Comparison of ENCODE assay signal across 12 mouse cellular contexts in genomic region chr3:27652451-27653011, GRCm38 (mm10). TPM values are rescaled to one million over a fixed set of nuclear protein-coding genes. Genes with fewer than 3 reads are reported as not detected.
A peak's percentile ranks its signal among the peaks of the same experiment; 100 is the strongest.
DNase-seq lines count a peak whose midpoint lies in the region; ATAC-seq and TF ChIP-seq lines count a peak whose summit lies in the region.
"Had no signal": no experiment of that assay in that cellular context is flagged by ENCODE, and none has a peak within 500 bp of the region (broad histone marks: within the 10 kb centered on the region; RNA-seq: fewer than 3 reads in every experiment).

No protein-coding gene starts in this region.

- H3K4me3 ChIP-seq in heart, embryonic 12.5 days: no peak overlapping the region
- no peak overlapping the region for H3K4me3 ChIP-seq in lung, embryonic 15.5 days
- no peak overlapping the region for H3K4me3 ChIP-seq in limb, embryonic 14.5 days (replicated peaks; ENCODE audit: low read length)
- no peak overlapping the region for H3K4me3 ChIP-seq in stomach, postnatal 0 days (ENCODE audit: low read depth, low read length)
- H3K4me3 ChIP-seq: erythroblast, embryonic 14.5 days had no signal

- H3K4me2 ChIP-seq in heart, embryonic 12.5 days: no peak overlapping the region
- H3K4me2 ChIP-seq in lung, embryonic 15.5 days: 0 out of 2 replicates have a peak overlapping the region, but pooled peaks have one; percentile 6
- H3K4me2 ChIP-seq in limb, embryonic 14.5 days (replicated peaks; ENCODE audit: low read depth, low read length, severe bottlenecking): no peak overlapping the region
- no peak overlapping the region for H3K4me2 ChIP-seq in stomach, postnatal 0 days (replicated peaks; ENCODE audit: low read depth)

- ATAC-seq in heart, embryonic 12.5 days (ENCODE audit: insufficient number of reproducible peaks, low FRiP score): no peak
- ATAC-seq in lung, embryonic 15.5 days (ENCODE audit: borderline replicate concordance, extremely low read depth, low FRiP score, low TSS enrichment): peak; percentile 29; the same call in 1 of the 2 replicates
- ATAC-seq in limb, embryonic 14.5 days (ENCODE audit: low FRiP score, low read depth): no peak
- peak; percentile 56; the same call in 1 of the 2 replicates for ATAC-seq in stomach, postnatal 0 days (ENCODE audit: low FRiP score, low TSS enrichment)

- 29% methylated on average over 9 of the region's 9 CpGs for WGBS in heart, embryonic 12.5 days
- WGBS in lung, embryonic 15.5 days: 29% methylated on average over 9 of the region's 9 CpGs
- WGBS in limb, embryonic 14.5 days: 72% methylated on average over 9 of the region's 9 CpGs
- 26% methylated on average over 9 of the region's 9 CpGs for WGBS in stomach, postnatal 0 days

- peak; percentile 42 for TF ChIP-seq CTCF in stomach, postnatal 0 days (IDR thresholded peaks at IDR 0.05; ENCODE audit: low read depth)

- H3K9me3 ChIP-seq in heart, embryonic 12.5 days (replicated peaks): no peaks in the 10 kb centered on the region
- no peaks in the 10 kb centered on the region for H3K9me3 ChIP-seq in lung, embryonic 15.5 days
- H3K9me3 ChIP-seq in limb, embryonic 14.5 days (ENCODE audit: control insufficient read depth, low read length): no peaks in the 10 kb centered on the region
- H3K9me3 ChIP-seq in stomach, postnatal 0 days (ENCODE audit: control insufficient read depth, low read length): no peaks in the 10 kb centered on the region

- no peak for TF ChIP-seq POLR2A in limb, embryonic 14.5 days (IDR thresholded peaks at IDR 0.05; ENCODE audit: borderline replicate concordance, extremely low read depth, insufficient read depth, insufficient read length)

- no peak for TF ChIP-seq EP300 in stomach, postnatal 0 days (optimal IDR thresholded peaks at IDR 0.05)

- intact Hi-C loops in heart, postnatal 14 days (cut with DNase I): loop anchor here (10.0 kb wide), 1 partner anchor 52 kb away; no protein-coding TSS in a partner anchor

- H3K4me1 ChIP-seq in heart, embryonic 12.5 days (replicated peaks): peaks cover 91% of the 10 kb centered on the region
- H3K4me1 ChIP-seq in lung, embryonic 15.5 days: peaks cover 88% of the 10 kb centered on the region
- peaks cover 70% of the 10 kb centered on the region for H3K4me1 ChIP-seq in limb, embryonic 14.5 days (ENCODE audit: control insufficient read depth, insufficient read depth, low read length)
- H3K4me1 ChIP-seq in stomach, postnatal 0 days (replicated peaks; ENCODE audit: control insufficient read depth, insufficient read depth): peaks cover 23% of the 10 kb centered on the region

- peak overlapping the region; percentile 77 for H3K27ac ChIP-seq in heart, embryonic 12.5 days (ENCODE audit: poor library complexity, severe bottlenecking)
- H3K27ac ChIP-seq in lung, embryonic 15.5 days: peak overlapping the region; percentile 80
- H3K27ac ChIP-seq in limb, embryonic 14.5 days (replicated peaks; ENCODE audit: low read depth, low read length): peak overlapping the region; percentile 39
- 0 out of 2 replicates have a peak overlapping the region, but pooled peaks have one; percentile 19 for H3K27ac ChIP-seq in stomach, postnatal 0 days (replicated peaks)

- H3K36me3 ChIP-seq in heart, embryonic 12.5 days: no peaks in the 10 kb centered on the region
- no peaks in the 10 kb centered on the region for H3K36me3 ChIP-seq in lung, embryonic 15.5 days
- no peaks in the 10 kb centered on the region for H3K36me3 ChIP-seq in limb, embryonic 14.5 days (ENCODE audit: control insufficient read depth, insufficient read depth, low read length)
- H3K36me3 ChIP-seq in stomach, postnatal 0 days (ENCODE audit: control insufficient read depth, insufficient read depth, low read length): no peaks in the 10 kb centered on the region

- no peak for DNase-seq in heart, postnatal 14 days
- DNase-seq in lung, postnatal 25 days (ENCODE audit: low spot score): no peak
- no peak for DNase-seq in limb, embryonic 14.5 days (ENCODE audit: low spot score)
- no peak for DNase-seq in stomach, postnatal 0 days (ENCODE audit: low spot score)
- no peak for DNase-seq in left cerebral cortex, adult 8-10 months (ENCODE audit: low spot score in 2 of 2)
- no peak for DNase-seq in gastrocnemius, postnatal 4 days (ENCODE audit: low spot score in 2 of 2)
- DNase-seq: cerebellum, adult 9-11 months; retina, postnatal 1 day; thymus, postnatal 25 days had no signal

- no peak overlapping the region; the same call in 1 of the 2 replicates for H3K9ac ChIP-seq in heart, embryonic 12.5 days
- no peak overlapping the region for H3K9ac ChIP-seq in lung, embryonic 15.5 days
- no peak overlapping the region for H3K9ac ChIP-seq in limb, embryonic 14.5 days (ENCODE audit: low read depth, low read length, severe bottlenecking)
- H3K9ac ChIP-seq in stomach, postnatal 0 days (ENCODE audit: low read length): no peak overlapping the region; the same call in 1 of the 2 replicates

- H3K27me3 ChIP-seq in heart, embryonic 12.5 days (replicated peaks): no peaks in the 10 kb centered on the region
- H3K27me3 ChIP-seq in lung, embryonic 15.5 days: no peaks in the 10 kb centered on the region
- no peaks in the 10 kb centered on the region for H3K27me3 ChIP-seq in limb, embryonic 14.5 days (ENCODE audit: control insufficient read depth, insufficient read depth, low read length)
- no peaks in the 10 kb centered on the region for H3K27me3 ChIP-seq in stomach, postnatal 0 days (ENCODE audit: control insufficient read depth, insufficient read depth, low read length)

RNA-seq across cellular contexts. Expression of gene Fndc3b, which starts 58.6 kb away (rescaled TPM):
- polyA plus RNA-seq in heart, embryonic 12.5 days (2016; fragmentation: Nextera tagmentation; extraction: Ambion mirVana): 36.8 and 43.6 TPM in 2 replicates
- 10 to 100 TPM; 73.2 to 79.0 TPM for total RNA-seq in heart, postnatal 14 days (2021)
- 33.5 and 35.7 TPM in 2 replicates for polyA plus RNA-seq in lung, embryonic 15.5 days (2015; fragmentation: Nextera tagmentation; extraction: Ambion mirVana)
- polyA plus RNA-seq in limb, embryonic 14.5 days (2012; rRNA removed): 39.6 and 44.8 TPM in 2 replicates
- polyA plus RNA-seq in limb, embryonic 14.5 days (2014; fragmentation: Nextera tagmentation; extraction: Ambion mirVana): 41.3 and 41.6 TPM in 2 replicates
- polyA plus RNA-seq in stomach, postnatal 0 days (2015; fragmentation: Nextera tagmentation; extraction: Ambion mirVana): 11.8 TPM in 2 replicates
- total RNA-seq in left cerebral cortex, adult 8-10 months (2022): 10 to 100 TPM; 16.6 to 27.2 (median 26.0) TPM
- total RNA-seq in gastrocnemius, postnatal 4 days (2021): 10 to 100 TPM; 74.2 to 80.7 TPM

Comparison
In these comparisons a context has a peak if more than half of its experiments do, and no peak if none do; other contexts are left out.
1. ATAC-seq: peak in lung, embryonic 15.5 days (single experiment) and stomach, postnatal 0 days (single experiment); none in heart, embryonic 12.5 days (single experiment) and limb, embryonic 14.5 days (single experiment).
2. H3K27ac ChIP-seq: peak in every context shown above with its lines; median percentile 80 in lung, embryonic 15.5 days; 77 in heart, embryonic 12.5 days; 39 in limb, embryonic 14.5 days; 19 in stomach, postnatal 0 days.